Mouse (Mus musculus): ENCODE data around the gene Surf1. TPM values are rescaled to one million over a fixed set of nuclear protein-coding genes. Genes with fewer than 3 reads are reported as not detected.

The Surf1 gene
- total and polyA plus RNA-seq, 3 experiments: 52.1 to 74.8 TPM; not detected in 1

- TF ChIP-seq NRF1 (IDR thresholded peaks at IDR 0.05; ENCODE audit: insufficient read depth, low read depth, low read length, poor library complexity, severe bottlenecking) (peak; percentile 79), HCFC1 (IDR thresholded peaks at IDR 0.05; ENCODE audit: low read depth, low read length) (peak; percentile 89), MXI1 (IDR thresholded peaks at IDR 0.05; ENCODE audit: low read depth, low read length) (peak; percentile 69), POLR2A (IDR thresholded peaks at IDR 0.05; ENCODE audit: control insufficient read depth in 1 of 2, insufficient read depth in 1 of 2, low read depth in 1 of 2, low read length in 2 of 2, poor library complexity in 1 of 2) (peak; percentile 92 to 98), TCF12 (IDR thresholded peaks at IDR 0.05; ENCODE audit: low read depth, low read length) (peak; percentile 76; the same call in 1 of the 2 replicates), TBP (IDR thresholded peaks at IDR 0.05; ENCODE audit: low read depth, low read length) (peak; percentile 97), MYC (IDR thresholded peaks at IDR 0.05; ENCODE audit: low read depth, low read length) (peak; percentile 90; the same call in 1 of the 2 replicates), POLR2AphosphoS2 (IDR thresholded peaks at IDR 0.05; ENCODE audit: low read length) (peak; percentile 97), KAT2A (conservative IDR thresholded peaks at IDR 0.05; ENCODE audit: low read depth, low read length) (peak; percentile 66; the same call in 1 of the 2 replicates), NELFE (IDR thresholded peaks at IDR 0.05; ENCODE audit: low read depth, low read length) (peak; percentile 98), SIN3A (IDR thresholded peaks at IDR 0.05; ENCODE audit: low read length) (peak; percentile 71), CHD2 (IDR thresholded peaks at IDR 0.05; ENCODE audit: low read length) (peak; percentile 98), RCOR1 (IDR thresholded peaks at IDR 0.05; ENCODE audit: low read depth, low read length) (no peak), POLR2AphosphoS5 (IDR thresholded peaks at IDR 0.05; ENCODE audit: borderline replicate concordance, low read depth, low read length) (peak; percentile 72; the same call in 1 of the 2 replicates), MAZ (IDR thresholded peaks at IDR 0.05; ENCODE audit: low read depth, low read length) (no peak; the same call in 1 of the 2 replicates), ZNF384 (IDR thresholded peaks at IDR 0.05; ENCODE audit: low read depth, low read length) (no peak), ZMIZ1 (IDR thresholded peaks at IDR 0.05; ENCODE audit: low read depth, low read length) (peak; percentile 96), USF2 (IDR thresholded peaks at IDR 0.05; ENCODE audit: borderline replicate concordance in 1 of 2, insufficient read depth in 1 of 2, low read depth in 1 of 2, low read length in 2 of 2) (no peak), ELF1 (IDR thresholded peaks at IDR 0.05; ENCODE audit: low read depth, low read length) (0 out of 2 replicates have a peak, but pooled peaks have one; percentile 22), MAX (IDR thresholded peaks at IDR 0.05; ENCODE audit: low read length) (peak; percentile 41; the same call in 1 of the 2 replicates), GATA1 (IDR thresholded peaks at IDR 0.05; ENCODE audit: low read depth, low read length) (no peak), ZKSCAN1 (IDR thresholded peaks at IDR 0.05; ENCODE audit: low read depth, low read length) (no peak), UBTF (IDR thresholded peaks at IDR 0.05; ENCODE audit: borderline replicate concordance, insufficient read depth, low read depth, low read length) (0 out of 2 replicates have a peak, but pooled peaks have one; percentile 33)
- Histone ChIP-seq H3K27ac (ENCODE audit: control insufficient read depth, low read depth, low read length) (peak within 1 kb of the TSS; percentile 71), H3K9ac (ENCODE audit: control insufficient read depth, low read depth, low read length, poor library complexity, severe bottlenecking) (peak within 1 kb of the TSS; percentile 87), H3K4me1 (ENCODE audit: control insufficient read depth in 1 of 2, insufficient read depth in 2 of 2, low read length in 2 of 2) (peaks cover 2 to 14% of the 10 kb centered on the region in 2 experiments; a peak in 3 of 4 replicates), H3K27me3 (ENCODE audit: control insufficient read depth in 1 of 2, insufficient read depth in 2 of 2, low read length in 2 of 2) (no peaks in the 10 kb centered on the region), H3K79me2 (ENCODE audit: control insufficient read depth, insufficient read depth, low read length, poor library complexity) (peaks cover 65% of the 10 kb centered on the region), H3K4me3 (ENCODE audit: control insufficient read depth in 1 of 2, insufficient read depth in 1 of 2, low read depth in 2 of 2, low read length in 2 of 2) (peak within 1 kb of the TSS; percentile 76 to 78), H3K36me3 (ENCODE audit: control insufficient read depth in 1 of 2, insufficient read depth in 2 of 2, low read length in 2 of 2) (peaks cover 5 to 24% of the 10 kb centered on the region in 2 experiments; a peak in 3 of 4 replicates), H3K9me3 (replicated peaks; ENCODE audit: insufficient read depth, low read length) (no peaks in the 10 kb centered on the region)
- peak; percentile 98 for DNase-seq (ENCODE audit: low read depth, low spot score)
Observed at GRCm38 (mm10) chr2:26910124-26910993, 6.0 kb downstream of the Surf1 start, which contains the start of the genes Med22 and Rpl7a. Gene Med22, minus strand, starts transcription at chr2:26910677. Gene Rpl7a, plus strand, starts transcription at chr2:26910764.

Measured in MEL (cell line).